Mouse (Mus musculus): ENCODE data around the gene Taok3. TPM values are rescaled to one million over a fixed set of nuclear protein-coding genes. Genes with fewer than 3 reads are reported as not detected.

The Taok3 gene
- total and polyA plus RNA-seq, 3 experiments: 32.1 to 79.2 TPM; not detected in 1

- no peaks in the 10 kb centered on the region for H3K27me3 ChIP-seq (ENCODE audit: control insufficient read depth in 1 of 2, insufficient read depth in 2 of 2, low read length in 2 of 2)
- peak; percentile 29 for DNase-seq (ENCODE audit: low read depth, low spot score)
- peaks cover 34% of the 10 kb centered on the region for H3K79me2 ChIP-seq (ENCODE audit: control insufficient read depth, insufficient read depth, low read length, poor library complexity)
- no peak for TF ChIP-seq NELFE (IDR thresholded peaks at IDR 0.05; ENCODE audit: low read depth, low read length)
- TF ChIP-seq RCOR1 (IDR thresholded peaks at IDR 0.05; ENCODE audit: low read depth, low read length): no peak
- TF ChIP-seq TAL1 (IDR thresholded peaks at IDR 0.05; ENCODE audit: low read length): peak; percentile 32; the same call in 1 of the 2 replicates
- peak overlapping the region; percentile 90 for H3K9ac ChIP-seq (ENCODE audit: control insufficient read depth, low read depth, low read length, poor library complexity, severe bottlenecking)
- H3K9me3 ChIP-seq (replicated peaks; ENCODE audit: insufficient read depth, low read length): no peaks in the 10 kb centered on the region
- peaks cover 0 to 35% of the 10 kb centered on the region in 2 experiments; a peak in 2 of 4 replicates for H3K36me3 ChIP-seq (ENCODE audit: control insufficient read depth in 1 of 2, insufficient read depth in 2 of 2, low read length in 2 of 2)
- H3K27ac ChIP-seq (ENCODE audit: control insufficient read depth, low read depth, low read length): no peak overlapping the region
- peak overlapping the region; percentile 41 to 96 for H3K4me3 ChIP-seq (ENCODE audit: control insufficient read depth in 1 of 2, insufficient read depth in 1 of 2, low read depth in 2 of 2, low read length in 2 of 2)
- peaks cover 10 to 31% of the 10 kb centered on the region in 2 experiments for H3K4me1 ChIP-seq (ENCODE audit: control insufficient read depth in 1 of 2, insufficient read depth in 2 of 2, low read length in 2 of 2)
Observed at GRCm38 (mm10) chr5:117118850-117119249, 1.1 kb upstream of the Taok3 start.

DNA sequence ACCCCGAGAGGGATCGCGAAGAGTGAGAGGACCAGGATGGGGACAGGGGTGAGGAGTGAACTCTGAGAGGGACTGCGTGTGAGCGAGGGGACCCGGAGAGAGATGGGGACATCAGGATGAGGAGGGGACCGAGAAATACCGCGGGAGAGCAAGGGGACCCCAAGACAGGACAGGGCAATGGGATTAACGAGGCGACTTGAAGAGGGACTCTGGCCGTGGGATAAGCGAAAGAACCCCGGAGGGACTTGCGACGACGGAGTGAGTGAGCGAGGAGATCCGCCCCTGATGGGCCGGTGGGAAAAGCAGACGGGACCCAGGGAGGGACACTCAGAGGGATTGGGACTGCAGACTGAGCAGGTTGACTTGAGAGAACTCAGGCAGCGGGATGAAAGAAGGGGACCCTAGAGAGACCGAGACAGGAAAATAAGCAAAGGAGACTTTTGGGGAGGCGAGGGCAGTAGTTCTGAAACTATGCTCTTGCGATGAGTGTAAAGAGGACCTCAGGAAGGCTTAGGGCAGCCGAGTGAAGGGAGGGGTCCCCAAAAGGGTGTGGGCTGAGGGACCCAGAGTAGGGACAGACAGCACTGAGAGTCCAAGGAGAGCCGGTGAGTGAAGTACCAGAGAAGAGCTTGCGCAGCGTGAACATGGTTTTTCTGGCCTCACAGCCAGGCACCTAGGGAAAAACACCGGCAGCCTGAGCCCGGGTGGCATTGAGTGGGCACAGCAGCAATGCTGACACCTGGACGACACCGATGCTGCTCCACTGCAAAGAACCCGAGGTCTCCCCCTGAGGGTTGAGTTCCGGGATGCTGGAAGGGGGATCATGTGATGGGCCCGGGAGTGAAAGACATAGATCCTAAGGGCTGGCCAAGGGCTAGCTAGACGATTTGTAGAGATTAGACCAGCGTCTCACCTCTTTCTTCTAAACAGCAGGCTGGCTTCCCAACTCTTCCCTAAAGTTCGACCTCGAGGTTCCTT, 849 bp downstream of the Taok3 start:
- Histone ChIP-seq H3K9ac (ENCODE audit: control insufficient read depth, low read depth, low read length, poor library complexity, severe bottlenecking) (peak overlapping the region; percentile 70), H3K27me3 (ENCODE audit: control insufficient read depth in 1 of 2, insufficient read depth in 2 of 2, low read length in 2 of 2) (no peaks in the 10 kb centered on the region), H3K4me3 (ENCODE audit: control insufficient read depth in 1 of 2, insufficient read depth in 1 of 2, low read depth in 2 of 2, low read length in 2 of 2) (peak overlapping the region; percentile 90 to 92), H3K4me1 (ENCODE audit: control insufficient read depth in 1 of 2, insufficient read depth in 2 of 2, low read length in 2 of 2) (peaks cover 10 to 29% of the 10 kb centered on the region in 2 experiments), H3K36me3 (ENCODE audit: control insufficient read depth in 1 of 2, insufficient read depth in 2 of 2, low read length in 2 of 2) (peaks cover 0 to 33% of the 10 kb centered on the region in 2 experiments; a peak in 2 of 4 replicates), H3K27ac (ENCODE audit: control insufficient read depth, low read depth, low read length) (0 out of 2 replicates have a peak overlapping the region, but pooled peaks have one; percentile 12), H3K79me2 (ENCODE audit: control insufficient read depth, insufficient read depth, low read length, poor library complexity) (peaks cover 18% of the 10 kb centered on the region), H3K9me3 (replicated peaks; ENCODE audit: insufficient read depth, low read length) (no peaks in the 10 kb centered on the region)
- DNase-seq (ENCODE audit: low read depth, low spot score): peak; percentile 60
- no peak for TF ChIP-seq ZC3H11A (IDR thresholded peaks at IDR 0.05; ENCODE audit: low read depth, low read length)
- peak; percentile 70 for TF ChIP-seq USF1 (IDR thresholded peaks at IDR 0.05; ENCODE audit: low read depth, low read length)
- TF ChIP-seq GABPA (IDR thresholded peaks at IDR 0.05; ENCODE audit: low read depth, low read length): no peak
- no peak for TF ChIP-seq ZKSCAN1 (IDR thresholded peaks at IDR 0.05; ENCODE audit: low read depth, low read length)
- TF ChIP-seq ZMIZ1 (IDR thresholded peaks at IDR 0.05; ENCODE audit: low read depth, low read length): no peak
- no peak for TF ChIP-seq TBP (IDR thresholded peaks at IDR 0.05; ENCODE audit: low read depth, low read length)
- TF ChIP-seq USF2 (IDR thresholded peaks at IDR 0.05; ENCODE audit: borderline replicate concordance in 1 of 2, insufficient read depth in 1 of 2, low read depth in 1 of 2, low read length in 2 of 2): no peak
- 0 out of 2 replicates have a peak, but pooled peaks have one; percentile 5 for TF ChIP-seq TCF12 (IDR thresholded peaks at IDR 0.05; ENCODE audit: low read depth, low read length)
- TF ChIP-seq ELF1 (IDR thresholded peaks at IDR 0.05; ENCODE audit: low read depth, low read length): no peak
